Mouse (Mus musculus): Measurements from ENCODE around the gene Fmr1nb.
"Not testable (repeated sequence)": the region's sequence is repeated elsewhere in the genome, so short reads cannot be mapped to it uniquely, and the experiment has no call there.

Gene Fmr1nb

GRCm38 (mm10) chrX:68761606-68762005 is at the start of gene Fmr1nb:
Gene Fmr1nb (plus strand): TSS chrX:68761839.
- no peak for DNase-seq (ENCODE audit: low spot score in 2 of 2)

GRCm38 (mm10) chrX:68736902-68737301 is 24.7 kb upstream of the Fmr1nb start:
- no peak for DNase-seq (ENCODE audit: low spot score in 2 of 2)

- DNase-seq (ENCODE audit: low spot score in 2 of 2) = no peak
Measured at GRCm38 (mm10) chrX:68740088-68740487, 21.6 kb upstream of the Fmr1nb start.

- DNase-seq (ENCODE audit: low spot score in 2 of 2) = not testable (repeated sequence)
Measured at GRCm38 (mm10) chrX:68820449-68820848, 58.8 kb downstream of the Fmr1nb start.

GRCm38 (mm10) chrX:68821059-68821458 is 59.4 kb downstream of the Fmr1nb start, which contains the start of gene Gm14698:
Gene Gm14698 (plus strand): TSS chrX:68821093.
- DNase-seq (ENCODE audit: low spot score in 2 of 2) = not testable (repeated sequence)

GRCm38 (mm10) chrX:68839548-68840444 is 78.2 kb downstream of the Fmr1nb start:
- no peak for DNase-seq (ENCODE audit: low spot score in 2 of 2)

Data from urinary bladder, postnatal 4 days (tissue).